Mouse (Mus musculus): ENCODE measurements around the gene D630039A03Rik. TPM values are rescaled to one million over a fixed set of nuclear protein-coding genes. Genes with fewer than 3 reads are reported as not detected.

D630039A03Rik gene
- polyA plus RNA-seq, 1 experiment from 2014 or later, result 0.07 TPM

GRCm38 (mm10) chr4:57919494-57920423 lies 3.7 kb upstream of the D630039A03Rik start:
- no peak overlapping the region for H3K4me2 ChIP-seq

DNA sequence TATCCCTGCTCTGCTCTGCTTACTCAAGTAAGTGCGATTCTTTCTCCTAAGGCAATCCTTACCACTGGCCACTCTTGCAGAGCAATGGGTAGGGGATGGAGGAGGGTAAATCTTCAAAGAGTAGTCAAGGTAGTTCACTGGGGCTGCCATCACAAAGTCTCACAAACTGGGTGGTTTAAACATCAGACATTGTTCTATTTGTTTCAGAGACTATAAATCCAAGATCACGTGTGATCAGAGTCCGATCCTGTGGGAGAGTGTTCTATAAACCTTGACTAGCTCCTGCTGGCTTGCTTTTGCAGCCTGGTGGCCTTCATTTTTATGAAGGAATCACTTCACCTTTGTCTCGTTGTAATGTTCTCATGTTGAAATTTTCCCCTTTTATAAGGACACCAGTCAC lies 614 bp upstream of the D630039A03Rik start:
- Histone ChIP-seq H3K4me3 (ENCODE audit: low read depth, low read length) (peak overlapping the region; percentile 27; the same call in 1 of the 2 replicates), H3K4me2 (peak overlapping the region; percentile 65; the same call in 1 of the 2 replicates)

More at GRCm38 (mm10) chr4:57919494-57920423, 3.7 kb upstream of the D630039A03Rik start:
- H3K27ac ChIP-seq (ENCODE audit: low read depth, low read length), result no peak overlapping the region
- WGBS (ENCODE audit: insufficient replicate concordance), result 25% methylated on average over 8 of the region's 8 CpGs
- H3K9me3 ChIP-seq (replicated peaks; ENCODE audit: control insufficient read depth, low read length), result no peaks in the 10 kb centered on the region
- ATAC-seq (replicated peaks; ENCODE audit: insufficient number of reproducible peaks, low FRiP score, low TSS enrichment), result no peak
- H3K9ac ChIP-seq (ENCODE audit: low read depth, low read length), result no peak overlapping the region
- no peak overlapping the region for H3K4me3 ChIP-seq (ENCODE audit: low read depth, low read length)
- no peaks in the 10 kb centered on the region for H3K36me3 ChIP-seq (ENCODE audit: control insufficient read depth, insufficient read depth, low read length)
- peaks cover 8% of the 10 kb centered on the region for H3K4me1 ChIP-seq (ENCODE audit: control insufficient read depth, insufficient read depth, low read length)
- 0 out of 2 replicates have a peak, but pooled peaks cover 6% of the 10 kb centered on the region for H3K27me3 ChIP-seq (ENCODE audit: control insufficient read depth, insufficient read depth, low read length)

GRCm38 (mm10) chr4:57915216-57915965 lies 706 bp downstream of the D630039A03Rik start:
- Histone ChIP-seq H3K4me3 (ENCODE audit: low read depth, low read length) (peak overlapping the region; percentile 27; the same call in 1 of the 2 replicates), H3K4me1 (ENCODE audit: control insufficient read depth, insufficient read depth, low read length) (peaks cover 8% of the 10 kb centered on the region), H3K9me3 (replicated peaks; ENCODE audit: control insufficient read depth, low read length) (no peaks in the 10 kb centered on the region; the same call in 1 of the 2 replicates), H3K27ac (ENCODE audit: low read depth, low read length) (no peak overlapping the region), H3K4me2 (peak overlapping the region; percentile 65), H3K9ac (ENCODE audit: low read depth, low read length) (peak overlapping the region; percentile 4; the same call in 1 of the 2 replicates), H3K36me3 (ENCODE audit: control insufficient read depth, insufficient read depth, low read length) (no peaks in the 10 kb centered on the region), H3K27me3 (ENCODE audit: control insufficient read depth, insufficient read depth, low read length) (0 out of 2 replicates have a peak, but pooled peaks cover 6% of the 10 kb centered on the region)
- no peak for ATAC-seq (replicated peaks; ENCODE audit: insufficient number of reproducible peaks, low FRiP score, low TSS enrichment)
- WGBS (ENCODE audit: insufficient replicate concordance), result 33% methylated on average over 17 of the region's 17 CpGs

More for the DNA sequence above, 614 bp upstream of the D630039A03Rik start:
- Histone ChIP-seq H3K36me3 (ENCODE audit: control insufficient read depth, insufficient read depth, low read length) (no peaks in the 10 kb centered on the region), H3K27me3 (ENCODE audit: control insufficient read depth, insufficient read depth, low read length) (0 out of 2 replicates have a peak, but pooled peaks cover 6% of the 10 kb centered on the region), H3K9me3 (replicated peaks; ENCODE audit: control insufficient read depth, low read length) (no peaks in the 10 kb centered on the region; the same call in 1 of the 2 replicates), H3K27ac (ENCODE audit: low read depth, low read length) (no peak overlapping the region), H3K9ac (ENCODE audit: low read depth, low read length) (no peak overlapping the region), H3K4me1 (ENCODE audit: control insufficient read depth, insufficient read depth, low read length) (peaks cover 8% of the 10 kb centered on the region)
- no peak for ATAC-seq (replicated peaks; ENCODE audit: insufficient number of reproducible peaks, low FRiP score, low TSS enrichment)
- WGBS (ENCODE audit: insufficient replicate concordance), result 60% methylated on average over 4 of the region's 4 CpGs

- Histone ChIP-seq H3K9me3 (replicated peaks; ENCODE audit: control insufficient read depth, low read length) (no peaks in the 10 kb centered on the region; the same call in 1 of the 2 replicates), H3K4me1 (ENCODE audit: control insufficient read depth, insufficient read depth, low read length) (peaks cover 8% of the 10 kb centered on the region), H3K4me2 (no peak overlapping the region), H3K36me3 (ENCODE audit: control insufficient read depth, insufficient read depth, low read length) (no peaks in the 10 kb centered on the region), H3K9ac (ENCODE audit: low read depth, low read length) (no peak overlapping the region), H3K27me3 (ENCODE audit: control insufficient read depth, insufficient read depth, low read length) (0 out of 2 replicates have a peak, but pooled peaks cover 6% of the 10 kb centered on the region), H3K27ac (ENCODE audit: low read depth, low read length) (no peak overlapping the region), H3K4me3 (ENCODE audit: low read depth, low read length) (no peak overlapping the region)
- no peak for ATAC-seq (replicated peaks; ENCODE audit: insufficient number of reproducible peaks, low FRiP score, low TSS enrichment)
- WGBS (ENCODE audit: insufficient replicate concordance), result 63% methylated on average over 10 of the region's 10 CpGs
Measured at GRCm38 (mm10) chr4:57914193-57915190, 1.6 kb downstream of the D630039A03Rik start.

DNA sequence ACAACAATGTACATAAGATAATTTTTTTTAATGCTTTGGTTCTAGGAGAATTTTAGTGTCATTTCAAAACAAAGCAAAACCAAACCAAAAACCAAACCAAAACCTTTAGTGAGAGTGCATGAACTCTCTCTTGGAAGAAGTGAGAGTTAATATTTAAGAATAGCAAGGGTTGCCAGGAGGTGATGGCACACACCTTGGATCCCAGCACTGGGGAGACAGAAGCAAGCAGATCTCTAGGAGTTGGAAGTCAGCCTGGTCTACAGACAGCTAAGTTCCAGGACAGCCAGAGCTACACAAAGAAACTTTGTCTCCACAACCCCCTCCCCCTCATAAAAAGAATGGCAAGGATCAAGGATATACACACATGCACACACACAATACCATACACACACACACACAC lies 3.1 kb downstream of the D630039A03Rik start:
- H3K9ac ChIP-seq (ENCODE audit: low read depth, low read length), result no peak overlapping the region
- no peak overlapping the region for H3K27ac ChIP-seq (ENCODE audit: low read depth, low read length)
- H3K4me1 ChIP-seq (ENCODE audit: control insufficient read depth, insufficient read depth, low read length), result peaks cover 8% of the 10 kb centered on the region
- H3K4me3 ChIP-seq (ENCODE audit: low read depth, low read length), result no peak overlapping the region
- H3K9me3 ChIP-seq (replicated peaks; ENCODE audit: control insufficient read depth, low read length), result no peaks in the 10 kb centered on the region; the same call in 1 of the 2 replicates
- H3K27me3 ChIP-seq (ENCODE audit: control insufficient read depth, insufficient read depth, low read length), result 0 out of 2 replicates have a peak, but pooled peaks cover 6% of the 10 kb centered on the region
- no peaks in the 10 kb centered on the region for H3K36me3 ChIP-seq (ENCODE audit: control insufficient read depth, insufficient read depth, low read length)
- no peak overlapping the region for H3K4me2 ChIP-seq
- no peak for ATAC-seq (replicated peaks; ENCODE audit: insufficient number of reproducible peaks, low FRiP score, low TSS enrichment)

- no peaks in the 10 kb centered on the region for H3K4me1 ChIP-seq (ENCODE audit: control insufficient read depth, insufficient read depth, low read length)
- 56% methylated on average over 6 of the region's 6 CpGs for WGBS (ENCODE audit: insufficient replicate concordance)
- H3K9me3 ChIP-seq (replicated peaks; ENCODE audit: control insufficient read depth, low read length), result no peaks in the 10 kb centered on the region; the same call in 1 of the 2 replicates
- no peak overlapping the region for H3K4me2 ChIP-seq
- no peaks in the 10 kb centered on the region for H3K36me3 ChIP-seq (ENCODE audit: control insufficient read depth, insufficient read depth, low read length)
- ATAC-seq (replicated peaks; ENCODE audit: insufficient number of reproducible peaks, low FRiP score, low TSS enrichment), result no peak
- no peaks in the 10 kb centered on the region for H3K27me3 ChIP-seq (ENCODE audit: control insufficient read depth, insufficient read depth, low read length)
- no peak overlapping the region for H3K27ac ChIP-seq (ENCODE audit: low read depth, low read length)
- H3K9ac ChIP-seq (ENCODE audit: low read depth, low read length), result no peak overlapping the region
- no peak overlapping the region for H3K4me3 ChIP-seq (ENCODE audit: low read depth, low read length)
Measured at GRCm38 (mm10) chr4:57908860-57909259, 7.2 kb downstream of the D630039A03Rik start.

GRCm38 (mm10) chr4:57906708-57907107 lies 9.4 kb downstream of the D630039A03Rik start:
- Histone ChIP-seq H3K27me3 (ENCODE audit: control insufficient read depth, insufficient read depth, low read length) (no peaks in the 10 kb centered on the region), H3K36me3 (ENCODE audit: control insufficient read depth, insufficient read depth, low read length) (no peaks in the 10 kb centered on the region), H3K9ac (ENCODE audit: low read depth, low read length) (no peak overlapping the region), H3K9me3 (replicated peaks; ENCODE audit: control insufficient read depth, low read length) (no peaks in the 10 kb centered on the region), H3K27ac (ENCODE audit: low read depth, low read length) (no peak overlapping the region), H3K4me1 (ENCODE audit: control insufficient read depth, insufficient read depth, low read length) (no peaks in the 10 kb centered on the region), H3K4me3 (ENCODE audit: low read depth, low read length) (no peak overlapping the region), H3K4me2 (no peak overlapping the region)
- no peak for ATAC-seq (replicated peaks; ENCODE audit: insufficient number of reproducible peaks, low FRiP score, low TSS enrichment)
- 47% methylated on average over 2 of the region's 2 CpGs for WGBS (ENCODE audit: insufficient replicate concordance)

Data from heart, embryonic 11.5 days (tissue).